Mouse (Mus musculus): Measurements from ENCODE around the gene Mpi. TPM values are rescaled to one million over a fixed set of nuclear protein-coding genes. Genes with fewer than 3 reads are reported as not detected.

Mpi gene
- polyA plus RNA-seq, 1 experiment from 2014 or later: 34.5 TPM

DNA sequence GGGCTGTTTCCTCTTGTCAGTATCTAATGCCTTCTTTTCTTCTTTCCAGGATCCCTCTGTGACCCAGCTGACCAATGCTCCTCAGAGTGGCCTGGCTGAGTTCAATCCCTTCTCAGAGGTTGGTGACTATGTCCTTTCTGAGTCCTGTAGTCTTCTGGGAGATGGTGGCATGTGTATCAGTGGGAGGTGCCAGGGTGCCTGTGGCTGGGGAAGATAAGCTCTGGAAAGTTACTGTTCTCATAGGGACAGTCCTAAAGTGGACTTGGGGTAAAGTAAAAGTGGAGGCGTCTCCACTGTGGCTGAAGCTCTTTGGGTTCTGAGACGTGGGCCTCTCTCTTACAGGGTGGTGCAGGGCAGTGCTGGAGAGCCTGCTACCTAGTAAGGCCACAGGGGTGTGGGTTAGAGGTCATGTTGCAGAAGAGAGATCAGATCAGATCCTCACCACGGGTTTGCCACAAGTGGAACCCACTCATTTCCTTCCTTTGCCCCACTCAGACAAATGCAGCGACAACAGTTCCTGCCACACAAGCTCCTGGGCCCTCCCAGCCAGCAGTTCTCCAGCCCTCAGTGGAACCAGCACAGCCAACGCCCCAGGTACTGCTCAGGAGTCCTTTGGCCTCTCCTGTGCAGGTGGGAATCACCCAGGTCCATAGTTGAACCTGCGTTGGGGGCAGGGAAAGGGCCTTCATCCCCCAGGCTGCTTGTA lies 24.7 kb upstream of the Mpi start:
- no peak for DNase-seq (ENCODE audit: low spot score)
- TF ChIP-seq CTCF (IDR thresholded peaks at IDR 0.05; ENCODE audit: low read depth): no peak
- Histone ChIP-seq H3K4me1 (replicated peaks; ENCODE audit: insufficient read depth, low read length) (no peaks in the 10 kb centered on the region), H3K9me3 (replicated peaks; ENCODE audit: low read length) (no peaks in the 10 kb centered on the region), H3K4me3 (replicated peaks; ENCODE audit: low read depth, low read length) (no peak overlapping the region), H3K9ac (ENCODE audit: low read depth, low read length) (no peak overlapping the region), H3K27ac (no peak overlapping the region), H3K4me2 (ENCODE audit: low read length) (no peak overlapping the region), H3K36me3 (ENCODE audit: insufficient read depth, low read length) (peaks cover 51% of the 10 kb centered on the region), H3K27me3 (ENCODE audit: insufficient read depth, low read length) (no peaks in the 10 kb centered on the region)
- no peak for ATAC-seq (replicated peaks; ENCODE audit: low FRiP score, low read depth)
- 82% methylated on average over 6 of the region's 6 CpGs for WGBS

- H3K4me1 ChIP-seq (replicated peaks; ENCODE audit: insufficient read depth, low read length): no peaks in the 10 kb centered on the region
- H3K4me3 ChIP-seq (replicated peaks; ENCODE audit: low read depth, low read length): no peak overlapping the region
- H3K36me3 ChIP-seq (ENCODE audit: insufficient read depth, low read length): peaks cover 39% of the 10 kb centered on the region
- H3K27ac ChIP-seq: no peak overlapping the region
- H3K27me3 ChIP-seq (ENCODE audit: insufficient read depth, low read length): no peaks in the 10 kb centered on the region
- DNase-seq (ENCODE audit: low spot score): no peak
- WGBS: 72% methylated on average over 3 of the region's 3 CpGs
- no peaks in the 10 kb centered on the region for H3K9me3 ChIP-seq (replicated peaks; ENCODE audit: low read length)
- ATAC-seq (replicated peaks; ENCODE audit: low FRiP score, low read depth): no peak
- no peak overlapping the region for H3K4me2 ChIP-seq (ENCODE audit: low read length)
- H3K9ac ChIP-seq (ENCODE audit: low read depth, low read length): no peak overlapping the region
- no peak for TF ChIP-seq CTCF (IDR thresholded peaks at IDR 0.05; ENCODE audit: low read depth)
Measured at GRCm38 (mm10) chr9:57575577-57575976, 23.0 kb upstream of the Mpi start.

- DNase-seq (ENCODE audit: low spot score): no peak
- TF ChIP-seq CTCF (IDR thresholded peaks at IDR 0.05; ENCODE audit: low read depth): no peak
- H3K27ac ChIP-seq: no peak overlapping the region
Measured at GRCm38 (mm10) chr9:57574397-57574796, 21.8 kb upstream of the Mpi start.

DNA sequence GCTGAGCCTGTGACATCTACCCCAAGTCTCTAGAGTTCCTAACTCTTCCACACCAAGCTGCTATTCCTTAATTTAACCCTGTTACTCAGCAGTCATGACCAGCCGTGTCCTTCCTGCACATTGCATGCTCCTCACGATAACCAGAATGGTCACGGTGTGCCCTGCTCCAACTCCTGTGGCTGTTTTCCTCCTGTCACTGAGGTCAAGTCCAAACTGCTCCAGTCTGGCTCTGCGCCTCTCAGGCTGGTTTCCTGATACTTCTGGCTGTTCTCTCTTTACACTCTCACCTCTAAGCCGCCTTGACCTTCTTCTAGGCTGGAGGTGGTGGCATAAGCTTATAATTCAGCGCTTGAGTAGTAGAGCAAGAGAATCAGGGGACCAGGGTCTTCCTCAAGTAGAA lies 15.9 kb upstream of the Mpi start:
- peaks cover 15% of the 10 kb centered on the region for H3K4me1 ChIP-seq (replicated peaks; ENCODE audit: insufficient read depth, low read length)
- no peak overlapping the region for H3K4me2 ChIP-seq (ENCODE audit: low read length)
- no peak for TF ChIP-seq CTCF (IDR thresholded peaks at IDR 0.05; ENCODE audit: low read depth)
- H3K9me3 ChIP-seq (replicated peaks; ENCODE audit: low read length): no peaks in the 10 kb centered on the region
- peaks cover 22% of the 10 kb centered on the region; the same call in 1 of the 2 replicates for H3K36me3 ChIP-seq (ENCODE audit: insufficient read depth, low read length)
- no peak overlapping the region for H3K4me3 ChIP-seq (replicated peaks; ENCODE audit: low read depth, low read length)
- H3K27ac ChIP-seq: no peak overlapping the region
- 86% methylated on average over 6 of the region's 6 CpGs for WGBS
- H3K27me3 ChIP-seq (ENCODE audit: insufficient read depth, low read length): no peaks in the 10 kb centered on the region
- no peak for DNase-seq (ENCODE audit: low spot score)
- ATAC-seq (replicated peaks; ENCODE audit: low FRiP score, low read depth): no peak
- H3K9ac ChIP-seq (ENCODE audit: low read depth, low read length): no peak overlapping the region

More at GRCm38 (mm10) chr9:57574397-57574796, 21.8 kb upstream of the Mpi start:
- no peaks in the 10 kb centered on the region for H3K9me3 ChIP-seq (replicated peaks; ENCODE audit: low read length)
- no peak overlapping the region for H3K4me3 ChIP-seq (replicated peaks; ENCODE audit: low read depth, low read length)
- H3K9ac ChIP-seq (ENCODE audit: low read depth, low read length): no peak overlapping the region
- H3K4me2 ChIP-seq (ENCODE audit: low read length): no peak overlapping the region
- H3K27me3 ChIP-seq (ENCODE audit: insufficient read depth, low read length): no peaks in the 10 kb centered on the region
- no peak for ATAC-seq (replicated peaks; ENCODE audit: low FRiP score, low read depth)
- no peaks in the 10 kb centered on the region for H3K4me1 ChIP-seq (replicated peaks; ENCODE audit: insufficient read depth, low read length)
- H3K36me3 ChIP-seq (ENCODE audit: insufficient read depth, low read length): peaks cover 32% of the 10 kb centered on the region

DNA sequence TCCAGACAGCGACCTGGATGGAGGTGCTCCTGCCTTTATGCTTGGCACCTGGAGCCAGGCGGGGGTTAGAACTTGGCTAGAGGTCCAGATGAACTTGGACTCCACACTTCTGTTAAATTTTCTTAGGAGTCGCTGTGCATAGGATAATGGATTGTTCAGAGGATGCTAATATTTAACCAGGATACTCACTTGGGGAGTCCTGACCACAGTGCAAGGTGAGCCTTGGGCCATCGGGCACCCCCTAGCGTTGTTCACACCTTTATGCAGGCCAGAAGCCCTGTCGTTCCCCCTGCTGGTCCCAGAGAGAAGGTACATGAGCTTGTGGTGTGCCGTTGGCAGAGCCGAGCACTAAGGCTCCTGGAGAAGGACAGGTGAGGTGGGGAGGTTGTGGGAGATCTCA lies 14.3 kb upstream of the Mpi start:
- Histone ChIP-seq H3K9me3 (replicated peaks; ENCODE audit: low read length) (no peaks in the 10 kb centered on the region), H3K4me3 (replicated peaks; ENCODE audit: low read depth, low read length) (no peak overlapping the region), H3K4me2 (ENCODE audit: low read length) (no peak overlapping the region), H3K4me1 (replicated peaks; ENCODE audit: insufficient read depth, low read length) (peaks cover 31% of the 10 kb centered on the region), H3K9ac (ENCODE audit: low read depth, low read length) (no peak overlapping the region), H3K27me3 (ENCODE audit: insufficient read depth, low read length) (no peaks in the 10 kb centered on the region), H3K36me3 (ENCODE audit: insufficient read depth, low read length) (peaks cover 18% of the 10 kb centered on the region; the same call in 1 of the 2 replicates), H3K27ac (0 out of 2 replicates have a peak overlapping the region, but pooled peaks have one; percentile 70)
- peak; percentile 77 for ATAC-seq (replicated peaks; ENCODE audit: low FRiP score, low read depth)
- DNase-seq (ENCODE audit: low spot score): peak; percentile 45
- 45% methylated on average over 8 of the region's 8 CpGs for WGBS
- TF ChIP-seq CTCF (IDR thresholded peaks at IDR 0.05; ENCODE audit: low read depth): peak; percentile 77

DNA sequence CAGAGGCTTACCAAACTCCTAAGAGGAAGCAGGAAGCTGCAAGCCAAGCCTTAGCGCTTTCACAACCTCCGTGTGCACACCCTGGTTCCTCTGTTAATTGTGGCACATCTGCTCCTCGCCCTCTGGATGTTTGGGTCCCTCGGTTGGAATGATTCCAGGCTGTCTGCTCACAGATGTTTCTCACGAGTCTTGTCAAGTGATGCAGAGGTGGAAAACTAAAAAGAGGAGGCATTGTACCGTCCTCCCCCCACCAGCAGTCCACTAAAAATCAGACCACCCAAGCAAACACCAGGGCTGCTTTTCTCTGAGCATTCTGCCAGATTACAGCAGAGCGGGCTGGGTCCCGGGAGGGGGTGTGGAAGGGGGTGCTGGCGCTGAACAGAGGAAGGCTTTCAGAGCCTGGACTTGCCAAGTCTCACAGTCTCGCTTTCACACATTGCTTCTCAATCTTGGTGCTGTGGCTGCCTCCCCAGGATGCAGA lies 13.2 kb upstream of the Mpi start:
- ATAC-seq (replicated peaks; ENCODE audit: low FRiP score, low read depth) (no peak), DNase-seq (ENCODE audit: low spot score) (peak; percentile 28)
- 26% methylated on average over 10 of the region's 10 CpGs for WGBS
- Histone ChIP-seq H3K27ac (peak overlapping the region; percentile 70), H3K4me2 (ENCODE audit: low read length) (no peak overlapping the region), H3K27me3 (ENCODE audit: insufficient read depth, low read length) (no peaks in the 10 kb centered on the region), H3K9ac (ENCODE audit: low read depth, low read length) (no peak overlapping the region), H3K36me3 (ENCODE audit: insufficient read depth, low read length) (0 out of 2 replicates have a peak, but pooled peaks cover 13% of the 10 kb centered on the region), H3K4me1 (replicated peaks; ENCODE audit: insufficient read depth, low read length) (peaks cover 34% of the 10 kb centered on the region), H3K4me3 (replicated peaks; ENCODE audit: low read depth, low read length) (no peak overlapping the region), H3K9me3 (replicated peaks; ENCODE audit: low read length) (no peaks in the 10 kb centered on the region)
- TF ChIP-seq CTCF (IDR thresholded peaks at IDR 0.05; ENCODE audit: low read depth): no peak

Measured in kidney, postnatal 0 days (tissue).